Mouse (Mus musculus) cerebellum, adult 8-10 months (tissue): ENCODE data around the gene Asic5.

ENCODE experiments used
- DNase-seq: peaks from one replicate; pipeline ENCODE4 v3.0.0; 2022

Asic5 gene

GRCm38 (mm10) chr3:82014148-82014703 is 32.1 kb downstream of the Asic5 start:
- no peak for DNase-seq

- DNase-seq = no peak
Observed at GRCm38 (mm10) chr3:82022421-82022920, 40.4 kb downstream of the Asic5 start.

GRCm38 (mm10) chr3:82023065-82023464 is 41.0 kb downstream of the Asic5 start:
- DNase-seq = no peak

- DNase-seq = no peak
Observed at GRCm38 (mm10) chr3:82027286-82027685, 45.2 kb downstream of the Asic5 start.

- peak; percentile 39 for DNase-seq
Observed at GRCm38 (mm10) chr3:82029229-82029628, 47.1 kb downstream of the Asic5 start.

GRCm38 (mm10) chr3:82030008-82030748 is 48.1 kb downstream of the Asic5 start:
- DNase-seq = no peak

GRCm38 (mm10) chr3:82036262-82037044 is 54.4 kb downstream of the Asic5 start:
- no peak for DNase-seq

GRCm38 (mm10) chr3:82043676-82044075 is 61.6 kb downstream of the Asic5 start:
- DNase-seq = no peak

- DNase-seq = no peak
Observed at GRCm38 (mm10) chr3:82044902-82045301, 62.8 kb downstream of the Asic5 start.

- no peak for DNase-seq
Observed at GRCm38 (mm10) chr3:82046087-82046486, 64.0 kb downstream of the Asic5 start.

GRCm38 (mm10) chr3:82047100-82047753 is 65.1 kb downstream of the Asic5 start:
- peak; percentile 36 for DNase-seq

- no peak for DNase-seq
Observed at GRCm38 (mm10) chr3:82048078-82048477, 66.0 kb downstream of the Asic5 start.

GRCm38 (mm10) chr3:82048681-82049080 is 66.6 kb downstream of the Asic5 start:
- DNase-seq = no peak

- DNase-seq = no peak
Observed at GRCm38 (mm10) chr3:82051468-82051867, 69.4 kb downstream of the Asic5 start.

GRCm38 (mm10) chr3:82052029-82052428 is 69.9 kb downstream of the Asic5 start:
- no peak for DNase-seq

GRCm38 (mm10) chr3:82054283-82054974 is 72.3 kb downstream of the Asic5 start:
- no peak for DNase-seq

- no peak for DNase-seq
Observed at GRCm38 (mm10) chr3:82057201-82057600, 75.1 kb downstream of the Asic5 start.

- DNase-seq = no peak
Observed at GRCm38 (mm10) chr3:82061402-82062180, 79.5 kb downstream of the Asic5 start.

- no peak for DNase-seq
Observed at GRCm38 (mm10) chr3:82067830-82068229, 85.7 kb downstream of the Asic5 start.
